Mouse (Mus musculus): ENCODE measurements at regions not wholly inside any gene's neighbourhood (a gene's known extent, or its start where the extent isn't known, plus 50 kb on each side); places are given as distances from the start of the nearest gene placed in this dataset.

DNA sequence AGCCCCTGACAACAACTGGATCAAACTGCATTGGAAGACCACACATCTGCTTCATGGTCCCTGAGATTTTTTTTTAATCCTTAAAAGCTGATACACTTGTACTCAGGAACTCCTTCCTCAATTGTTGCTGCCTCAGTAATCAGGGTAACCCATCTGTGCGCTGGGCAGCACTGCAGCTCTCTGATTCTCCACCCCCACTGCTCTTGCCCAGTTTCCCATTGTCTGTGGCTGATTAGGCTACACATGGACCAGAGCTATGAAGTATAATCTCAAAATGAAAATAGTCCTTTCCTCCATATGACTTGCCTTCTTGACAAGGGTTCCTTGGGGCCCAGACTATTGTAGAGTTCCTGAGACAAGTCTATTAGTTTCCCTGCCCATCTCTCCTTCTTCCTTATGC, 251.5 kb downstream of the Pten start:
- TF ChIP-seq HCFC1 (IDR thresholded peaks at IDR 0.05; ENCODE audit: borderline replicate concordance, insufficient read depth, low read length) (no peak), ZNF384 (IDR thresholded peaks at IDR 0.05; ENCODE audit: low read depth, low read length) (no peak)

All from ES-E14 (cell line).